Mouse (Mus musculus): ENCODE data around the gene Atp2a1.

The Atp2a1 gene

GRCm38 (mm10) chr7:126472713-126473112, 9.8 kb upstream of the Atp2a1 start:
- DNase-seq (ENCODE audit: low spot score in 2 of 2) = no peak

- no peak for DNase-seq (ENCODE audit: low spot score in 2 of 2)
Observed at GRCm38 (mm10) chr7:126472306-126472705, 9.4 kb upstream of the Atp2a1 start.

GRCm38 (mm10) chr7:126471853-126472252, 8.9 kb upstream of the Atp2a1 start:
- DNase-seq (ENCODE audit: low spot score in 2 of 2) = no peak

- DNase-seq (ENCODE audit: low spot score in 2 of 2) = no peak
Observed at GRCm38 (mm10) chr7:126471361-126471760, 8.5 kb upstream of the Atp2a1 start.

GRCm38 (mm10) chr7:126470077-126470476, 7.2 kb upstream of the Atp2a1 start:
- DNase-seq (ENCODE audit: low spot score in 2 of 2) = no peak

- no peak for DNase-seq (ENCODE audit: low spot score in 2 of 2)
Observed at GRCm38 (mm10) chr7:126467834-126468627, 5.1 kb upstream of the Atp2a1 start.

GRCm38 (mm10) chr7:126467271-126467670, 4.4 kb upstream of the Atp2a1 start:
- no peak for DNase-seq (ENCODE audit: low spot score in 2 of 2)

GRCm38 (mm10) chr7:126466707-126467106, 3.8 kb upstream of the Atp2a1 start:
- no peak for DNase-seq (ENCODE audit: low spot score in 2 of 2)

GRCm38 (mm10) chr7:126466116-126466515, 3.2 kb upstream of the Atp2a1 start:
- DNase-seq (ENCODE audit: low spot score in 2 of 2) = no peak

- no peak for DNase-seq (ENCODE audit: low spot score in 2 of 2)
Observed at GRCm38 (mm10) chr7:126465246-126466030, 2.5 kb upstream of the Atp2a1 start.

DNA sequence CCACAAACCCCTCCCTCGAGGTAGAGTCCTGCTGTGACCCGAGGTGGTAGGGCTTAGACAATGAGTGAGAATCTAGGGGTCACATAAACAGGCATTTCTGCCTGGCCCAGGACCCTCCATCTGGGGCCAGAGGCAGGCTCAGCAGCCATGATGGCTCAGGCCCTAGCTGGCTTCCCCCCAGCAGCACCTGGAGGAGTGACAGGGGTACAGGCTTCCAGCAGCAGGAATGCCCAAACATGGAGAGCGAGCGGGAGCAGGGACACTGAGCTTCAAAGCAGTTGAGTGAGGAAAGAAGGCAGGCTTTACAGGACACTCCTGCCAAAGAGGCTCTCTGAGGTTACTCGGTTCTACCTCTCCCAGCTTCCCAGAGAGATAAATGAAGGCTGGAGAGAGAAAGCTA, 1.9 kb upstream of the Atp2a1 start:
- no peak for DNase-seq (ENCODE audit: low spot score in 2 of 2)

DNA sequence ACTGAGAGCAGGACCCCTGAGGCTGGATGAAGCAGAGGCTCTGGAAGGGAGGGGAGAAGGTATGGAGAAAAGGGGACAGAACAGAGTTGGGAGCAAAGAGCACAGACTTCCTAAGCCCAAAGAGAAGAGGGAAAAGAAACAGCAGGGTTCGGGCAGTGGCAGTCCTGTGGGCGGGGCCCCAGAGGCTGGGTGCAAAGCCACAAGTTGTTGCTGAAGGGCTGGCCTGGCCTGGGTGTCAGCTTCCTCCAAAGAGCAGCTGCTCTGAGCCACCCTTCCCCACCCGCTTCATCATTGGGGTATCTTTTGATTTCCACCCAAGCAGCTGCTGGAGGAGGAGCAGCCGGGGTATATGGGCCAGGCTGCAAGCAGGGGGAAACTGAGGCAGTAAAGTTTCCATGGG, 1.2 kb upstream of the Atp2a1 start:
- no peak for DNase-seq (ENCODE audit: low spot score in 2 of 2)

DNA sequence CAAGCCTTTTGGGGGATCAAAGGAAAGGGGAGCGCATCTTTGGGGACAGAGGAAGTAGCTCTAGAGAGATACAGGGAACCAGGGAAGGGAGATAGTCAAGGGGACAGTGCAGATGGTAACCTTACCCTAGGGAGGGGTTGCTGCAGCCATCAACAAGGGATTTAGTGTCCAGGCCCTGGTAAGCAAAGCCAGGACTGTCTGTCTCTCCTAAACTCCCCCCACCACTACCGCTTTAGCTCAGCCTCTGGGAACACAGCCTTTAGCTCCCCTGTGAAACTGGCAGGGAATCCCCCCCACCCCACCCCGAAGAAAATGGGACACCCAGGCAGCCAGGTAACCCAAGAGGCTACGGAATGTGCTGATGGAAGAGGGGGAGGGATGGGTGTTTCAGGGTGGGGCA, 639 bp upstream of the Atp2a1 start:
- DNase-seq (ENCODE audit: low spot score in 2 of 2) = no peak

DNA sequence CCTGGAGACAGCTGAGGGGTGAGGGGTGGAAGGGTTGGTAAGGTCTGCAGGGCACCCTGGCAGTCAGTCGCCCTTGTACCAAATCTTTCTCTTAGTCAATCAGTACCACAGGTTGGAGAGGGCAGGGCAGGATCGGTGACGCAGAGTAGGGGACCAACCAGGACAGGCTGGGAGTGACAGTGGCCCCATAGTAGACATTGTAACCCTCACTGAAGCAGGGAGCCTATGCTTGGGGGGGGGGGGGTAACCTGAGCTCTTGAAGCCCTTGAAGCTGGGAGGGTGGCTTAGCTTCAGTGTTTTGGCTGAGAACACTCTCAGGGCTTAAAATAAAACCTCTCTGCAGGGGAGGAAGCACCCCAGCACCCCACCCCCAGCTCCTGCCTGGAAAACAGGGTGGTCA, 1.3 kb downstream of the Atp2a1 start:
- DNase-seq (ENCODE audit: low spot score in 2 of 2) = no peak

- no peak for DNase-seq (ENCODE audit: low spot score in 2 of 2)
Observed at GRCm38 (mm10) chr7:126460623-126461399, 2.1 kb downstream of the Atp2a1 start.

GRCm38 (mm10) chr7:126458844-126459618, 3.9 kb downstream of the Atp2a1 start:
- DNase-seq (ENCODE audit: low spot score in 2 of 2) = no peak

DNA sequence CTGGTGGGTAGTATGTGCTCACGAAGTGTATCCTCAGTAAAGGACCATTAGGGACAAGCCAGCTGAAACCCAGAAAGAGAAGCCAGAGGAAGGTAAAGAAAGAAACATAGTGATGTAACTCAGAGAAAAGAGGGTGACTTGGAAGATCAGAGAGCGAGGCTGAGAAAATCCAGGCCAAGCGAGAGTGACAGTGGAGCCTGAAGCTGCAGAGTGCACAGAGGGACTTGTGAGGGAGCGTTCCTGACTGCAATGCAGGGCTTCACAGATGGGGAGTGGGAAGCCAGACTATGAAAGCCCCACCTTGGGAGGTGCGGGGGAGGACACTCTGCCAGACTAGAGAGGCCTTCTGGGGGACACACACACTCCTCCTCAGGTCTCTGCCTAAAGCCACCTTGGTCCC, 4.7 kb downstream of the Atp2a1 start:
- DNase-seq (ENCODE audit: low spot score in 2 of 2) = no peak

DNA sequence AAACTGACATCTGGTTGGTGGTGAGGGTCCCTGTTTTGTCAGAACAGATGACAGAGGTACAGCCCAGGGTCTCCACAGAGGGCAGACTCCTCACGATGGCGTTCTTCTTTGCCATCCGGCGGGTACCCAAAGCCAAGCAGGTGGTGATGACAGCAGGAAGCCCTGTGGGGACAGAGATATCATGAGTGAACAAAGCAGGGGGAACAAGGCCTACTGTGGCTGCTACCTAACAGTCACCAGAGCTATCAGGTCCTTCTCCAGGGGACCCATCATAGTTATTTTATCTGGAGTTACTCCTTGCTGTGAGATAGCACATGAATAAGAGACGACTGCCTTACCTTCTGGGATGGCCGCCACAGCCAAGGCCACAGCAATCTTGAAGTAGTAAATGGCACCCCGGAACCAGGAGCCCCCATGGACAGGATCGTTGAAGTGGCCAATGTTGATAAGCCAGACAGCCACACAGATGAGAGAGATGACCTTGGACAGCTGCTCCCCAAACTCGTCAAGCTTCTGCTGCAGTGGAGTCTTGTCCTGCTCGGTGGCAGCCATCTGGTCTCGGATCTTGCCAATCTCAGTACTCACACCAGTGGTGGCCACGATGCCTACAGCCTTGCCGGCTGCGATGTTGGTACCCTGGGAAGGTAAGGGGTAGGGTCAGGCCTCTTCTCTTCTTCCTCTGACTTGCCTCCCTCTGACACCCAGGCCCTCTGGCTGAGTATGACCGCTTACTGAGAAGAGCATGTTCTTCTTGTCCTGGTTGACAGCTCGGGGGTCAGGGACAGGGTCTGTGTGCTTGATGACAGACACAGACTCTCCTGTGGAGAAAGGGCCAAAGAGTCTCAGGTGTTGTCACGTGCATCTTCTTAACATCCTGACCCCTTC, 6.3 kb downstream of the Atp2a1 start:
- no peak for DNase-seq (ENCODE audit: low spot score in 2 of 2)

GRCm38 (mm10) chr7:126455242-126455641, 7.7 kb downstream of the Atp2a1 start:
- no peak for DNase-seq (ENCODE audit: low spot score in 2 of 2)

DNA sequence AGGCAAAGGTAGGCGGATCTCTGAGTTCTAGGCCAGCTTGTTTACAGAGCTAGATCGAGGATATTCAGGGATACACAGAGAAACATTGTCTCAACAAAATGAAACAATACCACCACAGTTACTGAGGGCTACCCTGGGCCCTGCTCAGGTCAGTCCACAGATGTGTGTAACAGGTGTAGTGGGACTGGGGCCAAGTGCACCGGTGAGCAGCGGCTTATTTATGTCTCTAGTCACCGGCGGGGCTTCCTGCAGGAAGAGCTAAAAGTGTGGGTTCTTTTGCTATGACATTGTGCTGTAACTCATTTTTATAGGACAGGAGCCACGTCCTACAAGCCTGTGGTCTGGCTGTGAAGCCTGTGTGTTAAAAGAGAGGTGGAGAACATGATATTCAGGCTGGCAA, 9.0 kb downstream of the Atp2a1 start:
- no peak for DNase-seq (ENCODE audit: low spot score in 2 of 2)

DNA sequence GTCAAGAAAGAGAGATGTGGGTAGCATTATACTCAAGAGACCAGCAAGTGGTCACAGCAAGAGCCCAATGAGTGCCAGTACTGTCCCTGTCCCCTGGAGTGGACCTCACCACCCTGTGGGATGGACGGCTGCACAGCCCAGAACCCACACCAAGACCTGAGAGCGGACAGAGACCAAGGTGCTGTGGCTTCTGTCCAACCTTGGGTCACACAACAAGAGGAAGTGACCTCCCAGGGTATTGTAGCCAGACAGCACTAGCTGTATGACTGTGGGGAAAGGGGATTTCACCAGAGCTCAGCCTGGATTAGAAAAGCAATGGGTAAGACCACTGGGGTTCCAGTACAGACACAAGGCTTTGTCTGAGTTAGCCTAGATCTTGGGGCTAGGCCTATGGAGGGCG, 10.7 kb downstream of the Atp2a1 start:
- DNase-seq (ENCODE audit: low spot score in 2 of 2) = no peak
